Mouse (Mus musculus): ENCODE data around the gene Lgals2. TPM values are rescaled to one million over a fixed set of nuclear protein-coding genes. Genes with fewer than 3 reads are reported as not detected.

Gene Lgals2
- total and polyA plus RNA-seq, 3 experiments, result not detected

DNA sequence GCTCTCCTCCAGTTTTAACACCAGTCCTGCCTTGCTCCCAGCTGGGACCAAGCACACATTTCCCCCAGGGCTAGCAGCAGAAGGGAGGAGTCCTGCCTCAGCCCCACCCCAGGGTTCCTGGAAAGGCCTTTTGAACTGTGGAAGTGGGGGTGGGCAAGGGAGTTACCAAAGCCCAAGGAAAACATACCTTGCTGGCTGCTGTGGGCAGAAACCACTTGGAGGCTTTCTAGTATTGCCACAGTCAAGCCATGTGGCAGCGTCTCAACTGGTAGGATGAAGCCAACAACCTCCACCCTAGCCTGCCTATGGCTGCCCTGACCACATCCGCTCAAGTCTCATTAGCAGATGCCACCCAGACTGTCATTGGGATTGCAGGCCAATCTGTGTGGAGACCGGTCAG is 40.8 kb upstream of the Lgals2 start:
- no peaks in the 10 kb centered on the region for H3K27me3 ChIP-seq (ENCODE audit: control insufficient read depth in 1 of 2, insufficient read depth in 2 of 2, low read length in 2 of 2)
- TF ChIP-seq ZMIZ1 (IDR thresholded peaks at IDR 0.05; ENCODE audit: low read depth, low read length) (no peak), POLR2AphosphoS2 (IDR thresholded peaks at IDR 0.05; ENCODE audit: low read length) (no peak), POLR2A (IDR thresholded peaks at IDR 0.05; ENCODE audit: control insufficient read depth in 1 of 2, insufficient read depth in 1 of 2, low read depth in 1 of 2, low read length in 2 of 2, poor library complexity in 1 of 2) (no peak), RAD21 (IDR thresholded peaks at IDR 0.05; ENCODE audit: low read depth, low read length) (no peak), SMC3 (IDR thresholded peaks at IDR 0.05; ENCODE audit: low read depth, low read length) (no peak), MYC (IDR thresholded peaks at IDR 0.05; ENCODE audit: low read depth, low read length) (no peak)
- DNase-seq (ENCODE audit: low read depth, low spot score), result no peak
- peaks cover 12% of the 10 kb centered on the region for H3K79me2 ChIP-seq (ENCODE audit: control insufficient read depth, insufficient read depth, low read length, poor library complexity)
- no peaks in the 10 kb centered on the region for H3K9me3 ChIP-seq (replicated peaks; ENCODE audit: insufficient read depth, low read length)
- no peak overlapping the region for H3K27ac ChIP-seq (ENCODE audit: control insufficient read depth, low read depth, low read length)
- H3K9ac ChIP-seq (ENCODE audit: control insufficient read depth, low read depth, low read length, poor library complexity, severe bottlenecking), result no peak overlapping the region
- peaks cover 11 to 20% of the 10 kb centered on the region in 2 experiments for H3K4me1 ChIP-seq (ENCODE audit: control insufficient read depth in 1 of 2, insufficient read depth in 2 of 2, low read length in 2 of 2)
- no peak overlapping the region for H3K4me3 ChIP-seq (ENCODE audit: control insufficient read depth in 1 of 2, insufficient read depth in 1 of 2, low read depth in 2 of 2, low read length in 2 of 2)
- H3K36me3 ChIP-seq (ENCODE audit: control insufficient read depth in 1 of 2, insufficient read depth in 2 of 2, low read length in 2 of 2), result peaks cover 0 to 15% of the 10 kb centered on the region in 2 experiments; a peak in 3 of 4 replicates

DNA sequence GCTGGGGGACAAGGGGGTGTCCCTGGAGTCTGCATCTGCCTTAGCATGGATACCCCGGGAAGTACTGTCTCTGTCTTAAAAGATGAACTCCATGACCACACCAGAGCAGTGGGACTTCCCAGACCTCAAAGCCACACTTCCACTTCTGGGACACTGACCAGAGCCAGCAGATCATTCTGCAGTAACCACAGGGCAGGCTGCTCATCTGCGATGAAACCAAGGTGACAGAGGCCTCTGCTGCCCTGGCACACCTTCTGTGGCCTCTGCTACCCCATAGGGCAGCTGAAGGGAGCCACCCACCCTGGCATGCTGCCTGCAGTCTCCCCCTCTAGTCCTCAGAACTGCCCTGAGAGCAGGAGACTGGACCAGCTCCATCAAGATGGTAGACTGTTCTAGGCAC is 40.4 kb upstream of the Lgals2 start:
- H3K27me3 ChIP-seq (ENCODE audit: control insufficient read depth in 1 of 2, insufficient read depth in 2 of 2, low read length in 2 of 2), result no peaks in the 10 kb centered on the region
- no peak for DNase-seq (ENCODE audit: low read depth, low spot score)
- no peak overlapping the region for H3K9ac ChIP-seq (ENCODE audit: control insufficient read depth, low read depth, low read length, poor library complexity, severe bottlenecking)
- TF ChIP-seq TCF12 (IDR thresholded peaks at IDR 0.05; ENCODE audit: low read depth, low read length), result no peak
- no peak for TF ChIP-seq UBTF (IDR thresholded peaks at IDR 0.05; ENCODE audit: borderline replicate concordance, insufficient read depth, low read depth, low read length)
- TF ChIP-seq CHD1 (IDR thresholded peaks at IDR 0.05; ENCODE audit: low read depth, low read length), result no peak
- no peak for TF ChIP-seq EP300 (IDR thresholded peaks at IDR 0.05; ENCODE audit: low read depth in 1 of 2, low read length in 2 of 2)
- TF ChIP-seq ETS1 (IDR thresholded peaks at IDR 0.05; ENCODE audit: low read depth, low read length), result no peak
- no peaks in the 10 kb centered on the region for H3K9me3 ChIP-seq (replicated peaks; ENCODE audit: insufficient read depth, low read length)
- H3K79me2 ChIP-seq (ENCODE audit: control insufficient read depth, insufficient read depth, low read length, poor library complexity), result peaks cover 10% of the 10 kb centered on the region
- H3K4me1 ChIP-seq (ENCODE audit: control insufficient read depth in 1 of 2, insufficient read depth in 2 of 2, low read length in 2 of 2), result peaks cover 11 to 18% of the 10 kb centered on the region in 2 experiments
- H3K4me3 ChIP-seq (ENCODE audit: control insufficient read depth in 1 of 2, insufficient read depth in 1 of 2, low read depth in 2 of 2, low read length in 2 of 2), result no peak overlapping the region
- peaks cover 0 to 15% of the 10 kb centered on the region in 2 experiments; a peak in 3 of 4 replicates for H3K36me3 ChIP-seq (ENCODE audit: control insufficient read depth in 1 of 2, insufficient read depth in 2 of 2, low read length in 2 of 2)
- no peak overlapping the region for H3K27ac ChIP-seq (ENCODE audit: control insufficient read depth, low read depth, low read length)

DNA sequence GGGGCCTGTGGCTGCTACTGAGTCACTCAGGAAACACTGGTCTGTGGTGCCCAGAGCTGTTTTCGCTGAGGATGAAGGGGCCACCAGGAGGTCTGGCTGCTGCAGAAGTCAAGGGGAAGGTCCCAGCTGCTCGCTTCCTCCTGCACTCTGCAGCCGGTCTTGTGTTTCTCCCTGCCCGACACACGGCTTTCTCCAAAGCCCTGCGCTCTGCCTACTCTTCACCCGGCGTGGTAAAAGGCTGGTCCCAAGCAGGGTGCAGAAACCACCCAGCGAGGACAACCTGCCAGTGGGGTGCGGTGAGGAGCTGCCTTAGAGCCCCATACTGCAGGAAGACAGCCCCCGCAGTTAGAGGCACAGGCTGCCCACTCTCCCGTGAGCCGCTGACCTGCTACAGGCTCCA is 39.4 kb upstream of the Lgals2 start:
- Histone ChIP-seq H3K4me3 (ENCODE audit: control insufficient read depth in 1 of 2, insufficient read depth in 1 of 2, low read depth in 2 of 2, low read length in 2 of 2) (no peak overlapping the region), H3K9ac (ENCODE audit: control insufficient read depth, low read depth, low read length, poor library complexity, severe bottlenecking) (no peak overlapping the region), H3K36me3 (ENCODE audit: control insufficient read depth in 1 of 2, insufficient read depth in 2 of 2, low read length in 2 of 2) (peaks cover 0 to 15% of the 10 kb centered on the region in 2 experiments; a peak in 3 of 4 replicates), H3K27me3 (ENCODE audit: control insufficient read depth in 1 of 2, insufficient read depth in 2 of 2, low read length in 2 of 2) (no peaks in the 10 kb centered on the region), H3K4me1 (ENCODE audit: control insufficient read depth in 1 of 2, insufficient read depth in 2 of 2, low read length in 2 of 2) (peaks cover 11 to 17% of the 10 kb centered on the region in 2 experiments), H3K27ac (ENCODE audit: control insufficient read depth, low read depth, low read length) (no peak overlapping the region), H3K9me3 (replicated peaks; ENCODE audit: insufficient read depth, low read length) (no peaks in the 10 kb centered on the region), H3K79me2 (ENCODE audit: control insufficient read depth, insufficient read depth, low read length, poor library complexity) (peaks cover under 1% of the 10 kb centered on the region)
- no peak for DNase-seq (ENCODE audit: low read depth, low spot score)
- TF ChIP-seq ZMIZ1 (IDR thresholded peaks at IDR 0.05; ENCODE audit: low read depth, low read length) (no peak), TBP (IDR thresholded peaks at IDR 0.05; ENCODE audit: low read depth, low read length) (no peak), CHD1 (IDR thresholded peaks at IDR 0.05; ENCODE audit: low read depth, low read length) (no peak), SIN3A (IDR thresholded peaks at IDR 0.05; ENCODE audit: low read length) (no peak), USF2 (IDR thresholded peaks at IDR 0.05; ENCODE audit: borderline replicate concordance in 1 of 2, insufficient read depth in 1 of 2, low read depth in 1 of 2, low read length in 2 of 2) (no peak), MAFK (IDR thresholded peaks at IDR 0.05; ENCODE audit: borderline replicate concordance, low read depth, low read length) (no peak), E2F4 (IDR thresholded peaks at IDR 0.05; ENCODE audit: borderline replicate concordance, low read depth, low read length) (no peak), POLR2A (IDR thresholded peaks at IDR 0.05; ENCODE audit: control insufficient read depth in 1 of 2, insufficient read depth in 1 of 2, low read depth in 1 of 2, low read length in 2 of 2, poor library complexity in 1 of 2) (no peak), RAD21 (IDR thresholded peaks at IDR 0.05; ENCODE audit: low read depth, low read length) (no peak)
